Mouse (Mus musculus) liver, adult 2 months (tissue): ENCODE measurements around the gene Dtx2.

Experiments used
- CTCF ChIP-seq: fragments of 200-500 bp; IDR thresholded peaks from 2 replicates; pipeline ENCODE4 v1.5.1; 2011; ENCODE audit warnings: low read depth, low read length, control low read depth
- POLR2A ChIP-seq: fragments of 200-500 bp; IDR thresholded peaks from 2 replicates; pipeline ENCODE4 v1.6.1; 2011; ENCODE audit warnings: low read length, control low read depth; ENCODE audit not compliant: insufficient read depth; ENCODE audit errors: extremely low read depth

GRCm38 (mm10) chr5:135946621-135947020 is 48.0 kb upstream of the Dtx2 start:
- TF ChIP-seq CTCF (no peak), POLR2A (no peak)
